Mouse (Mus musculus): ENCODE results near the gene Vps45.

- TF ChIP-seq POLR2A (IDR thresholded peaks at IDR 0.05; ENCODE audit: control insufficient read depth, low read depth, low read length) (no peak), CTCF (IDR thresholded peaks at IDR 0.05; ENCODE audit: control insufficient read depth, insufficient read depth, insufficient replicate concordance, low read depth, low read length) (no peak)
These were observed 6.4 kb downstream of the Vps45 start for GRCm38 (mm10) chr3:96051839-96052238.
